Mouse (Mus musculus): Measurements from ENCODE around the gene Nipsnap1.

Gene Nipsnap1

DNA sequence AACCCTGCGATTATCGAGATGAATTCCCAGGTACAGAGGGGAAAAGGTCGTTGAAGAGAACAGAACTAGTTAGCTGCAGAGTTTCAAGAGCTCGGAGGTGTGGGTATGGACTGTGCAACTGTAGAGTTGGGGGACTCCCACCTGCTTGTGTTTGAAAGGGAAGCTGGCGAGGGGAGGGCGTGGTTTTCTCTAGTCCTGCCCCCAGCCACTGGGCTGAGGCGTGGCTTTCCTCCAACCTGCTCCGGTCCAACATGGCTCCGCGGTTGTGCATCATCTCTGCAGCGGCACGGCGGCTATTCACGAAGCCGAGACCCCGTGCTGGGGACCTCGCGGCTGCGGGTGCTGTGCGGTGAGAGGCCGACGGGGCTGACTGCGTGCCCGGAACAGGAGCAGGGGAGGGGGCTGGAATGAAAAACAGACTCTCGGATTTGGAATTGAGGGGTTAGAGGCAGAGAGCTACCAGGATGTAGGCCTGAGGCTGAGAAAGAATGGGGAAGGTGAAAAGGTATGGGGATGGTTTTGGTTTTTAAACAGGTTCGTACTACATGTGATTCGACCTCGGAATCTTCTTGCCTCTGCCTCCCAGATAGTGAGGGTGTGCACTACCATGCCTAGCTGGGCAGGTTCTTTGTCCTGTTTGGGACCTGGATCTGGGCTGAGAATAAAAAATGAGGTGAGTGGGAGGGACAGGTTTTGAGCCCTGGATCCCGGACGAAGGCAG, at the start of gene Nipsnap1:
Gene Nipsnap1, plus strand, starts transcription at position 197 of the 721 bp plus-strand sequence.
- peak; percentile 88 for DNase-seq (ENCODE audit: low read depth, low spot score)

DNA sequence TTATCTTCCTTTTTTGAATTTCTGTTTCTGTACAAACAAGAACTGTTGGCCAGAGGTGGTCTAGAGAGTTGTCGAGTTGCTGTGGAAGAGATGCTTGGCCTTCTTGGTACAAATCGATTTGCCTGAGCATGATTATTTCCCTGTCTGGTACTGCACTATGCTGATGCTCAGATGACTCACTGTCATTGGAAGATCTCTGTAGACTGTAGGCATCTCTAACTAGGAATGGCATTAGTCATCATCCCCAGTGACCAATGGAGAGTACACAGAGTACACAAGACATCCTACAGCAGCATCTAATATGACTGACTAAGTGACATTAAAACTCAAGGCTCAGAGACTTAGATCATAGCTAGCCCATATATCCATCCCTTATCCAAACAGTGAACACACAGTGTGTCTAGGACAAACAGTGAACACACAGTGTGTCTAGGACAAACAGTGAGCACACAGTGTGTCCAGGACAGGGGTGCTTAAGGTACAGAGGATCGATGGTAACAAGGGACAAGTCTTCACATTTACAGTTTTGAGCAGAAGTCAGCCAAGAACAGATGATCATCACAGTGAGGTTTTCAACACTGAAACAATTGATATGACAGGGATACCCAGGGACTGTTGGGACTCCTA, 47.5 kb upstream of the Nipsnap1 start:
- no peak for DNase-seq (ENCODE audit: low read depth, low spot score)

DNA sequence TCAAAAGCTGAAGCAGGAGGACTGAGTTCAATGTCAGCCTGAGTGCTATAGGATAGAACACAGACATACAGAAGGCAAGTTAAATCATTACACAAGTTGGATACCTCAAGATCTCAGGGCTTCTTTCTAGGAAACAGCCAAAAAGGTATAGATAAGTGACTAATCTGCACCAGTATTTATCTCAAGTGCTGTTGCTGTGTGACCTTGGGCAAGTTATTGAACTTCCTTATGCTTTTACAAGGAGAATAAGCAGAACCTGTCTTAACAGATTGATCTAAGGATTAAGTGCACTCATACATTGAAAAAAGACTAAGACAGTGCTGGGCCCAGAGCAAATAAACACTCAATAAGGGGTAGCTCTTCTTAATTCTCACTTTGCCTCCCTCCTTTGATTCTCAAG, 46.4 kb upstream of the Nipsnap1 start:
- DNase-seq (ENCODE audit: low read depth, low spot score), result no peak

DNA sequence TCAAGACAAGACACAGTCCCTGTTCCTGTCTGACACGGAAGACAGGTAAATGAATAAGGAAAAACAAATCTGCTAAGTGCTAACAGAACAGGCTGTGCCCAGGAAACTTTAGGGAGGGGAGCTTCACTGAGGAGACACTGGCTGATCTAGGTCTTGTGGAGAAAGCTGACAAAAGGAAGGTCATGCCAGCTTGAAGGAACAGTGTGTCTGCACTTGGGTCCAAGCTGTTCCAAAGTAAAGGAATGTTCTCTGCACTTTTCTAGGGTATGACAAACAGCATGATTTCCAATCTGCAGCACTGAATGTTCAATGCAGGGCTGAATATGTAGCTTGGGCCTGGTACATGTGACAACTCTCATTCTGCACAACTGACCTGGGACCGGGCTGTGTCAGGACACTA, 45.8 kb upstream of the Nipsnap1 start:
- no peak for DNase-seq (ENCODE audit: low read depth, low spot score)

- DNase-seq (ENCODE audit: low read depth, low spot score), result peak; percentile 42
Observed at GRCm38 (mm10) chr11:4831066-4831465, 42.7 kb upstream of the Nipsnap1 start.

DNA sequence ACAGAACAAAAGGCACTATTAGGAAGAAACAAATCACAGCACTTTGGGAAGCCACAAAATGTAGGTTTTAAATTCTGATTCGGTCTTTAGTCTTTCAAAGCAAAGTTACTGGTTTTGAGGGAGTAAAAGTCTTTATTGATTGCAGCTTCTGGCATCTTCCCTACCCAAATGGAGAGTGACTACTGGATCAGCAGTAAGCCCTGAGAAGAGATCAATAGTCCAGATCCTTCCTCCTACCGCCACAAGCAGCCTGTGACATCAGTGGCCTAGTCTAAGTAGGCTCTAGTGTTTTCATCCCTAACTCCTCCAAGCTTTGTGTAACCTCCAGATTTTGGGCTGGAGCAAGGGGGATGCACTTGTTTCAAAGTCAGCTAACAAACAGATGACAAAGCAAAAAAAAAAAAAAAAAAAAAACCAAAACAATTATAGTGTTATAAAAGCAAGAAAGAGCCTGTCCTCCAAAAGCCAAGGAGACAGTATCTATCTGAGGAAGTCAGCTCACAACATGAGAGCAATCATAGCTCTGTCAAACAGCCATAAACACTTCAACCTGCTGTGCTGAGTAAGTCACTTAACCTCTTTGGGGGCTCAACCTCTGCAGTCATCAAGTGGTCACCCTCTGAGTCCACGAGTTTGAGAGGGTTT, 40.3 kb upstream of the Nipsnap1 start:
- no peak for DNase-seq (ENCODE audit: low read depth, low spot score)

- no peak for DNase-seq (ENCODE audit: low read depth, low spot score)
Observed at GRCm38 (mm10) chr11:4835436-4835835, 38.3 kb upstream of the Nipsnap1 start.

DNA sequence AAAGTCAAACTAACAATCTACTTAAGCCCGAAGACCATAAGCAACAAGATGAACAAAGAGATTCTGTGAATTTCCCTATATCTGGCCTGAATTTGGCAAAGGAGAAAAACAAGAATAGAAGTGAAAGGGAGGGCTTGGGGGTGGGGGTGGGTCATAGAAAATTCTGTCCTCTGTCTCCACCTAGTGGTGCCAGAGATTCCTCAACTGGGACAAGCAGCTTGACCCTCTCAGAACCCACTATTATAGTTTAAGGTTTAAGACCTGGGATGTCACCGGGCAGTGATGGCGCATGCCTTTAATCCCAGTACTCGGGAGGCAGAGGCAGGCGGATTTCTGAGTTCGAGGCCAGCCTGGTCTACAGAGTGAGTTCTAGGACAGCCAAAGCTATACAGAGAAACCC, 37.0 kb upstream of the Nipsnap1 start:
- peak; percentile 67 for DNase-seq (ENCODE audit: low read depth, low spot score)

- DNase-seq (ENCODE audit: low read depth, low spot score), result no peak
Observed at GRCm38 (mm10) chr11:4837342-4837741, 36.4 kb upstream of the Nipsnap1 start.

- no peak for DNase-seq (ENCODE audit: low read depth, low spot score)
Observed at GRCm38 (mm10) chr11:4838235-4838634, 35.5 kb upstream of the Nipsnap1 start.

GRCm38 (mm10) chr11:4840942-4841526, 32.7 kb upstream of the Nipsnap1 start:
- no peak for DNase-seq (ENCODE audit: low read depth, low spot score)

DNA sequence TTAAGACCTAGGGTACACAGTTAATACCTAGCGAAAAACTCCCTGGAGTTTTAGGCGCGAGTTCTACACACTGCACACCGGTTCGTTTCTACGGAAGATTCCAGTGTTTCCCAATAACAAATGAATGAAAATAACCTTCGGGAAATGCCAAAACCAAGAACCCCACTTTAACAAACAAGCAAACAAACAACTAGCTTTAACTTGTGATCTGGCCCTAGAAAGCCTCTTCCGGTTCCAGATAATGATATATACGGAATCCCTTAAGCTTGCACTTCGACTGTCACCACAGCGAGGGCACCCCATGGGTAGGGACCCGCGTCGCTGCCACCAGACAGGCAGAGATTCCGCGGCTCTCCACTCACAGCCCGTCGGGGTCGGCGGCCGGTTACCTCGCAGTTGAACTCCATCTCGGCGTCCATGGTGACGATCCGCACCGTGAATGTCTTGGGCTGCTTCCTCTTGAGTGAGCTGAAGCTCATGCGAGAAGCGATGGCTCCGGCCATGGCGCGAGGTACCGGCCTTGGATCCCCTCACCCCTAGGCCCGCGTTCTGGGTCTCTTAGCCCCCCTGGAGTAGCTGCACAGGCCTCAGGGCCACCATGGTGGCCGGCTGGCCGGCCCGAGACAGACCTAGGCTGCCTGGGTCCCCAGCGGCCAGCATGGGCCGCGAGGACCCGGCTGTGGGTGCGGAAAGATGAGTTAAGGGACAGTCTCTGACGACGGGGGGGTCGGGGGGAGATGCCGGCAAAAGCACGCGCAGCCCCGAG, 25.1 kb upstream of the Nipsnap1 start:
- peak; percentile 65 for DNase-seq (ENCODE audit: low read depth, low spot score)

DNA sequence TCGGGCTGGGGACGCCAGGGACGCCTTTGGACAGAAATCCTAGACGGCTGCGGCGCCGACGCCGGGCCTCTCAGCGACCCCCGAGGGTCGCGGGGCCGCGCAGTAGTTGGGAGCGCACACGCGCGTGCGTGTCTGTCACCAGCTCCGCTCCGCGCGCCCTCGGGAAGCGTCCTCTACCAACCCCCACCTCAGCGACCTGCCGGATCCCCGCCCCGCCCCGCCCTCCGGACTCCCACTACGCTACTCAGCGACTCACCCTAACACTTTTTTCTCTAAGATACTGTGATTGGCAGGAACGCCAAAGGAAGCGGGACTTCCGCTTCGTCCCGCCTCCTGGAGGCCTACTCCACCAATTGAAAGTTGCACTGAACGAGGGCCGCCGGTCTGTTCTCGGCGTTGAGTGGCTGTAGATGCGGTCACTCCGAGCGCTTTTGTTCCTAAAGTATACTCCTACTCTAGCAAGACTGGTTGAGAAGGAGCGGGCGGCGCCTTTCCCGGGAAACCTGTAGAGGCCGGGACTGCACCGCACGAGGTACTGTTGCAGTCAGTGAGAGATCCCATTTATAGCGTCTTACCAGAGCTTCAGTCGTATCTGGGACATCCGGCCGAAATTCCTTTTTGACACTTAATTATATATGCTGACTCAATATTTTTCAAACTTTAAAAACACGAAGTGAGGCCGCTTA, 24.4 kb upstream of the Nipsnap1 start, which contains the start of gene Nf2:
Gene Nf2, minus strand, starts transcription at position 279 of the 686 bp plus-strand sequence.
- DNase-seq (ENCODE audit: low read depth, low spot score), result peak; percentile 99

DNA sequence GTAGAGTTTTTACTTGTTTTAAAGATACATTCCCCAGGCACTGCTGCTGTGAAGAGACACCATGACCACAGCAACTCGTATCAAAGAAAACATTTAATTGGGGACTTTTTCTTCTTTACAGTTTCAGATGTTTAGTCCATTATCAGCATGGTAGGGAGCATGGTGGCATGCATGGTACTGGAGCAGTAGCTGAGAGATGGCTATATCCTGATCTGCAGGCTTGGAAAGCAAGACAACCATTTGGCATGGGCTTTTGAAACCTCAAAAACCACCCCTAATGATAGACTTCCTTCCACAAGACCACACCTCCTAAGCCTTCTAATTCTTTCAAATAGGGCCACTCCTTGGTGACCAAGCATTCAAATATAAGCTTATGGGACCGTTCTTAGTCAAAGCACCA, 23.3 kb upstream of the Nipsnap1 start:
- DNase-seq (ENCODE audit: low read depth, low spot score), result no peak

DNA sequence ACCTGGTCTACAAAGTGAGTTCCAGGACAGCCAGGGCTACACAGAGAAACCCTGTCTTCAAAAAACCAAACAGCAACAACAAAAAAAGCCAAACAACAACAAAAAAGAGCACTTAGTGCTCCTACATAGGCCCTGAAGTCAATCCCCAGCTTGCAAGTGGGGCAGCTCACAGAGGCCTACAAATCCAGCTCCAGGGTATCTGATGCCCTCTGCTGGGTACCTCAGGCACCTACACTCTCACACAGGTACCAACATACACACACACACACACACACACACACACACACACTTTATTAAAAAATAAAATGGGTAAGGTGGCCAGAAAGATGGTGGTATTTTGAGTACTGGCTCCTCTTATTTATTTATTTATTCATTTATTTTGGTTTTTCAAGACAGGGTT, 20.7 kb upstream of the Nipsnap1 start:
- no peak for DNase-seq (ENCODE audit: low read depth, low spot score)

DNA sequence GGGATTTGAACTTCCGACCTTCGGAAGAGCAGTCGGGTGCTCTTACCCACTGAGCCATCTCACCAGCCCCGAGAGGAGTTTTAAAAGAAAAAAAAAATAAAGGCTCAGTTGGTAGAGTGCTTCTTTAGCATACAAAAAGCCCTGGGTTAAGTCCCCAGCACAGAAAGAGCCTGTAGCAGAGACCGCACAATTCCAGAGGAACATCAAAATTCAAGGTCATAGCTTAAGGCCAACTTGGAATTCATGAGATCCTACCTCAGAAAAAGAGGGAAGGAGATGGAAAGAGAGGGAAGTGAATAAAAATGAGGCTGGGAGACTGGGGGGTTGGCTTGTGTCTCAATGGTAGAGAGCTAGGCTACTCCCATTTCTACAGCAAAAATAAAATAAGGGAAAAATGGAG, 19.6 kb upstream of the Nipsnap1 start:
- no peak for DNase-seq (ENCODE audit: low read depth, low spot score)

- no peak for DNase-seq (ENCODE audit: low read depth, low spot score)
Observed at GRCm38 (mm10) chr11:4858416-4858815, 15.3 kb upstream of the Nipsnap1 start.

DNA sequence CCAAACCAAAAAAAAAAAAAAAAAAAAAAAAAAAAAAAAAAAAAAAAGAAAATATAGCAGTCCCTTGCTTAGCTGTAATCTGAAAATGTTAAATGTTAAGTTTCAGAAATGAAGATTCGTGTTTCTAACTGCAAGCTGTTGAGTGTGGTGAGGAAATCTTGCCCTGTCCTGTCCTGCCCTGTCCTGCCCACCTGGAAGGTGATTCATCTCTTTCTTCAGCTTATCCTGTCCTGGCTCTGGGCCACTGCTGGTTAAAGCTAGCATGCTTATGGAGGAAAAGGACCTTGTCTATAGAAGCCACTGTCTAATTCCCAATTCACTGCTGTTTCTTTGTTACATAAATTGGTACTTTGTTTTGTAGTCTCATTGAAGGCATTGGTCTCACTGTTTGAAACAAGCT, 12.8 kb upstream of the Nipsnap1 start:
- no peak for DNase-seq (ENCODE audit: low read depth, low spot score)

GRCm38 (mm10) chr11:4861816-4862604, 11.7 kb upstream of the Nipsnap1 start:
- DNase-seq (ENCODE audit: low read depth, low spot score), result no peak

GRCm38 (mm10) chr11:4862730-4863129, 11.0 kb upstream of the Nipsnap1 start:
- DNase-seq (ENCODE audit: low read depth, low spot score), result no peak
